Mouse (Mus musculus): ENCODE measurements around the gene Ica1.

GRCm38 (mm10) chr6:8694636-8695514, 83.4 kb downstream of the Ica1 start:
- TF ChIP-seq CTCF (IDR thresholded peaks at IDR 0.05; ENCODE audit: control insufficient read depth, insufficient read depth, insufficient replicate concordance, low read depth, low read length) (no peak), POLR2A (IDR thresholded peaks at IDR 0.05; ENCODE audit: control insufficient read depth, low read depth, low read length) (no peak)
